Mouse (Mus musculus) right cerebral cortex, postnatal 10 days (tissue): ENCODE results near the gene Trim62.

Experiments
- DNase-seq, 2 experiments: peaks; one replicate each; pipeline ENCODE4 v3.0.0; 2021; ENCODE audit warnings: low spot score in 2 of 2

The Trim62 gene

GRCm38 (mm10) chr4:128883379-128883781, at the start of gene Trim62:
TSS of gene Trim62 (plus strand) at chr4:128883580.
- peak; percentile 84 to 85 for DNase-seq

DNA sequence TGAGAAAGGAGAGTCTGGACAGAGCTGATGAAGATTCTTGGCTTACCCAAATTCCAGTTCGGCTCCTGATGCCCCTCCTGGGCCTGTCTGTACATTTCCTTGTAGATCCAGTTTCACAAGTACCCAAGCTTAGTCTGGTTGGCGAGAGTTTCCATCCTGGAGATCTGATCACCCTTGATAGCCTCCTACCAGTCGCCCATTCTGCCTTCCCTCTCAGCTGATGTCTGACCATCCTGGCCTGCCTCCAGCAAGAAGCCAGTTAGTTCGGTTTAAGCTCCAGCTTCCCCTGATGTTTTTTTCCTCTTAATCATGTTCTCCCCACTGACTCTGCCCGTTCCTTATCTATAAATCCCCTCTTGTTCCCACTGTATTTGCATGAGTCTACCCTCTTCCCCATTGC, 45.2 kb upstream of the Trim62 start:
- no peak for DNase-seq

DNA sequence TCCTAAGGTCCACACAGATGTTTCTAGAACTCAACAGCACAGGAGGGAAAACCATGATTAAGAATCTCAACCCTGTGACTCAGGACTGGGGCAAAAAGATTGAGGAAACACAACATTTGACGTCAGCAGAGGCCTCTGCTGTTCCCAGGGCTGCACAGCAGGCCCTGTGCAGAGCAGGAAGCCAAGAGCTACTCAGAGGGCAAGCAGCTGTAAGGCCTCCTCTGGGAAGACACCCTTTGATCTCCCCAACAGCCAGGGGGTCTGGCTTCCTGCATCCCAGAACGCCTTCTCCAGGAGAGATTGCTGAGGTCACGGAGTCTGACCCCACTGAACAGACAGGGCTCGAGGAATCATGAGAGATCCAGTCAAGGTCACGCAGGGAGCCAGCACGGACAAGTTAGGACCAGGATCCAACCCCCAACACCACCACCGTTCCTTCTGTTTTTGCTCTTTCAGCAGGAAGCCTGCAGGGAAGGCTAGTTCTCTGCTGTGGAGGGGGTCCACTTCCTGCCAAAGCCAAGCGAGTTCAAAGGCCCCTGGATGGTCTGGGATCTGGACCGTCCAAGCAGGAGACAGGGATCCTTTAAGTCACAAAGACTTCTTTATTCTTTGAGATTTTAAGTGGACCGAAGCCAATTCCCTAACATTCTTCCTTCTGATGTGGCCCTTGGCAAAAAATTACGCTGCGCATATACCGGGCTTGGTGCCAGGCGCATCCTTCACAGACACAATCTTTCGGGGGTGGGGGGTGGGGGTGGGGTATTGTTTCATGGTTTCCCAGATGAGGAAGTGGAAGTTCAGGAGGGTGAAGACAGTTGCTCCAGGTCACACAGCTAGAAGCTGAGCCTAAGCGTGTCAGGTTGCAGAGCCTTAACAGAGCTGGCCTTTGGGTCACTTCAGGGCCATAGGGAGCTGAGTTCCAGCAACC, 43.3 kb upstream of the Trim62 start:
- peak; percentile 34 to 48 for DNase-seq

- no peak for DNase-seq
Observed at GRCm38 (mm10) chr4:128841259-128841658, 42.1 kb upstream of the Trim62 start.

DNA sequence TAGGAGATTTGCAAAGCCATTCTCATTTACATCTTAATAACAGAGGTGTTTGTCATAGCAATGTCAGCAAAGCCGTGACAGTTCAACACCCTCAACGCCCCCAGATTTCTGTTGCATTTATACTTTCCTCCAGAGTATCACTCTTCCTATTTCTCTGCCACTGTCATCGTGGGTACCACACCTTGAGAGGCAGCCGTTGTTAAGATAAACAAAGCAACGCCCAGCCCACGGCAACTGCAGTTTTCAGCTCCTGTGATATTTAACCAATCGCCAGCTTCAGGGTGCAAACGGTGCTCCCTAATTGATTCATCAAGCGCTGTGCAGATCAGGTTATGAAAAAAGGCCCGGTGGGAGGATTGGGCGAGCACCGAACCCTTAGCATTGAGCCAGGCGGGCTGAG, 38.8 kb upstream of the Trim62 start:
- DNase-seq = no peak

DNA sequence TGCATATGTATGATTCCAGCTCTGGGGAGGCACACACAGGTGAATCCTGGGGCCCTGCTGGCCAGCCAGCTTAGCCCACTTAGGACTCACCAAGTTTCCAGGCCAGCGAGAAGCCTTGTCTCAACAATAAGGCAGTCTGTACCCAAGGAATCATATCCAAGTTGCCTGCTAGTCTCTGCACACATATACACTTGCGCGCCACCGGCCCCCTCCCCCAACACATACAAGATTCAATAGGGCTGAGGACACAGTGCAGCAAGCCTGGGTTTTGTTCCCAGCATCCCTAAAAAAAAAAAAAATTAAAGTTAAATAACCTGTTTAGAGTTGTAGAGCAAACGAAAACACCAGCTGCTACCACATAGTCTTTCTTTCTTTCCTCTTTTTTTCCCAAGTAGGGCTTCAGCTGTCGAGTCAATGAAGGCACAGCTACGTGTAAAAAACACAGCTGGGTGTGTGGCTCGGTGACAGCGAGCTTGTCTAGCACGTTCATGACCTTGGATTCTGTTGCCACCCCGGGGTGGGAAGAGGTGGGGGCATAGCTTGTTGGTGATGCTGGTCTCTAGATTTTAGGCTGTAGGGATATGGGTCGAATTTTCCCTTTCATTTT, 37.9 kb upstream of the Trim62 start:
- no peak for DNase-seq

DNA sequence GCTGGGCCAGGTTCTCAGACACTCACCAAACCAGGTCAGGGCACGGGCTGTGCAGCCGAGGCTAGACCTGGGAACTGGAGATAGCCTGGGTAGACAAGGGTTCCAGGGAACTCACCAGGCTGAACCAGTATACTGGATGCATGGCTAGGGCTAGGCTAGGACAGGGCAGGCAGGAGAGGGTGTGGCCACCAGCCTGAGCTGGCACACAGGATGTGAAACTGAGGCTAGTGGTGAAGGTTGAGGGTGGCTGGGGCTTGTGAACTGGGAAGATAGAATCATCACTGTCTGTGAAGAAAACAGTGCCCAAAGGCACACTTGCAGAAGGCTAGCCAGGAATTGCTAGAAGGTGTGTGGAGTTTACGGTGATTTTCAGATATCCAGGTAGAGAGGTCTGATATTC, 34.4 kb upstream of the Trim62 start:
- DNase-seq = no peak

DNA sequence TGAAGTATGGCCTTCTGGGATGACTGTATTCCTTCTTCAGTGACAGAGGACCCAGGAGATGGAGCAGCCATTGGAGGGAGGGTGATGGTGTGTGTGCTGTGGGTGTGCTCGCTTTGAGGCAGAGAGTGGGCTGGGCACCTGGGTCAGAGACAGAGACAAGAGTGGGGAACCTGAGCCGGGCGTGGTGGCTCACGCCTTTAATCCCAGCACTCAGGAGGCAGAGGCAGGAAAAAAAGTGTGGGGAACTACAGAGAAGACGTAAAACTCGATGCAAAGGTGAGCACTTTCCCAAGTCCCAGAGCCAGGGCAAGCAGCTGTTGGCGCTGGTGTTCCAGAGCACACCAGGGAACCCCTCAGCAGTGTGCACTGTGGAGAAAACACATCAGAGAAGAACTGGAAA, 33.7 kb upstream of the Trim62 start:
- no peak for DNase-seq

DNA sequence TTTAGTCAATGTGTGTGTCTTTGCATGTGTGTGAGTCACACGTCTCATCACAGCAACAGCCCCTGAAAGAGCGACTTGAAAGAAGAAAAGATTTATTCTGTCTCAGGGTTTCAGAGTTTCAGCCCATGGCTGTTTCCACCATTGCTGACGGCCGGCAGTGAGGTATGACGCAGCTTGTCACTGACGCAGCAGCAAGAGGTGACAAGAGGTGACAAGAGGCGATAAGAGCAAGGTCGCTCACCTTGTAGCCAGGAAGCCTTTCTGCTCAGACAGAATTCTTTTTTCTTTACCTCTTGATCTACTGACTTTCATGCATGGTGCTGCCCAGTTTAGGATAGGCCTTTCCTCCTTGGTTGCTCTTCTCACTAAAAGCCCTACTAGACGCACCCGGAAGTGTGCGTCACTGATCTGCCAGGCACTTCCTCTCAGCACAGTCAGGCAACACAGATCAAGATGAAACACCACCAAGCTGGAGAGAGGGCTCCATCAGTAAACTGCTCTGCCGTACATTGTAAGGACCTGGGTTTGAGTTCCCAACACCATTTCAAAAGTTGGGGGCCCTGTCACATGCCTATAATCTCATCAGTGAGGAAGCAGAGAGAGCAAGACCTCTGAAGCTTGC, 31.0 kb upstream of the Trim62 start:
- DNase-seq = no peak

GRCm38 (mm10) chr4:128853117-128853516, 30.3 kb upstream of the Trim62 start:
- no peak for DNase-seq

- no peak for DNase-seq
Observed at GRCm38 (mm10) chr4:128855613-128856040, 27.8 kb upstream of the Trim62 start.

DNA sequence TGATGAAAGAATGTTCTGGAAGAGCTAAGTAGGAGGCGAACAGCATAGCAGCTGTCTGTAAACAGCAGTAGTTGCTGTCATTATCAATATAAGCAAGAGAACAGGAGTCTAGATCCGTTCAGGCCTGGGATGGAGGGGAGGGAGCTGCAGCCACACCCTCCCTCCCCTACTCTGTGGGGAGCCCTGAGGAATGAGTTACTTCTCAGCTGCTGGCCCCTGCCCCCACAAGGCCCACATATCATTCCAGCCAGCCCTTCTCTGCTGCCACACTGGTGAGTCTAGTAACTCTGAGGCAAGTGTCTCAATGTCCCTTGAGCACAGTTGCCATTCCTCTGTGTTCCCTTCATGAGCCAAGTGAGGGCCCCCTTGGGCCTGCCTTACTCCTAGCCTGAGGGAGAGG, 26.2 kb upstream of the Trim62 start:
- no peak for DNase-seq

GRCm38 (mm10) chr4:128858226-128858625, 25.2 kb upstream of the Trim62 start:
- DNase-seq = peak; percentile 83 to 89

DNA sequence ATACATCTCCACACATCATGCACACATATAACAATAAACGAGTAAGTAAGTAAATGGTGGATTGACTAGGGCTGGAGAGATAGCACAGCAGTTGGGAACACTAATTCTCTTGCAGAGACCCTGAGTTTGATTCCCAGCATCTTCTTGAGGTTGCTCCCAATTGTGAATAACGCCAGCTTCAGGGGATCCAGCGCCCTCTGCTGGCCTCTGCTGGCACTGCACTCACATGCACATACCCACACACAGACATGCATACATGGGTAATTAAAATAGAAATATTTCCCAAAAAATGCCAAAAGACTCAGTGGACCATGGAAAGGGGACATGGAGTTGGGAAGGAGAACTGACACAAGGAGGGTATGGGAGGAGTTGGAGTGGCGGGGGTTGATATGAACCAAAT, 24.5 kb upstream of the Trim62 start:
- DNase-seq = no peak

GRCm38 (mm10) chr4:128872992-128873391, 10.4 kb upstream of the Trim62 start:
- peak; percentile 88 to 92 for DNase-seq

DNA sequence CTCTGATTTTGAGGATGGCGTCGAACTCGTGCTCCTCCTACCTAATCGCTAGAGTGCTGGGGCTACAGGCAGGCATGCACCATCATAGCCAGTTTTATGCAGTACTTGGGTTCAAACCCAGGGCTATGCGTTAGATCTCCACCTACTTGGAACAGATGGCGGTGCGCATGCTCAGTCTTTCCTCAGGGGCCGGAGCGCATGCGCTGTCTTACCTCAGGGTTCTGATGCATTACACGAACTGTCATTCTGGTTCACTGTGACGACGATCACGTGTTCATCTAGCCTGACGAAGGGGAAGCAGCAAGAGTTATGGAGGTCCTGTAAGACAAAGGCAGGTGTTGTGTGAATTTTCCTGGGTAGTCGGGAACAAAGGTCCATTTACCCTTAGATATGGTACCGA, 9.3 kb upstream of the Trim62 start:
- DNase-seq = no peak

- DNase-seq = no peak
Observed at GRCm38 (mm10) chr4:128875439-128875838, 7.9 kb upstream of the Trim62 start.

DNA sequence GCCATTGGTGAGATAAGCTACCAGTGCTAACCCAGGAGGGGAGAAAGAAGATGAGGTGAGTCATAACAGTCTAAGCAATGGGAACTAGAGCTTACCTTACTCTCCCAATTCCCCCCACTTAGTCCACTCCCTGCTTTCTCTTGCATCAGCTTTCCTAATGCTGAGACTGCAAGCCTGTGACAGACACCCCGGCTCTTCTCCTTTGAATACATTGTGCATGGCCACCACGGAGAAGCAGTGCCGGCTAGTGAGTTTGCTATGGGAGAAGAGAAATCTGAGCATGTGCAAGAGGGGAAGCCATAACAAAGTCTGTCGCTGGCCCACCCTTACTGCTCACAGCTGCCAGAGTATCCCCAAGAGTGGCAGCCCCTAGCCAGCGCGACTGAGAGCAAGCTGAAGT, 5.9 kb upstream of the Trim62 start:
- DNase-seq = no peak

- no peak for DNase-seq
Observed at GRCm38 (mm10) chr4:128878901-128879491, 4.4 kb upstream of the Trim62 start.

- DNase-seq = peak; percentile 62 to 64
Observed at GRCm38 (mm10) chr4:128883801-128884710, 676 bp downstream of the Trim62 start.

DNA sequence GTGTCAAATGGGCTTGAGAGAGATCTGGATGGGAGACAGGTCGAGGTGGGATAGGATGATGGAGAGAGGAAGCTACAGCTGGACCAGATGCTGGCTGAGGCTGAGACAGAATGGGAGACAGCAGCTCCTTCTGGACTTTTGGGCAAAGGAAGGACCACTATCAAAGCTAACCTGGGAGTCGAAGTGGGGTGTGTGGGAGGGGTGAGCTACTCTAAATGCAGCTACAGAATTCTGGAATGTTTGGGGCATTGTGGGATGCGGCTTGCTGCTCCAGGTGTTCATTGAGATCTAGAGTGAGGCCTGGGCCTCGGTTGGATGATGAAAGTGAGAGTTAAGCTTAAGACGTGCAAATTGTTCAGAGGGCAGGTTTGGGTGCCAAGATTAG, 1.3 kb downstream of the Trim62 start:
- no peak for DNase-seq
